Mouse (Mus musculus) olfactory bulb, adult 2 months (tissue): ENCODE results near the gene Cysltr2. TPM values are rescaled to one million over a fixed set of nuclear protein-coding genes. Genes with fewer than 3 reads are reported as not detected.

Source experiments
- H3K27ac ChIP-seq: fragments of 200-500 bp; 2 replicates; pipeline ENCODE4 v1.5.1; 2012; ENCODE audit warnings: low read depth, low read length; ENCODE audit not compliant: insufficient read depth
- H3K4me1 ChIP-seq: fragments of 200-500 bp; 2 replicates; pipeline ENCODE4 v1.6.1; 2012; ENCODE audit warnings: low read length; ENCODE audit not compliant: control insufficient read depth, insufficient read depth
- H3K4me3 ChIP-seq: fragments of 200-500 bp; 2 replicates; pipeline ENCODE4 v1.5.1; 2012; ENCODE audit warnings: mild to moderate bottlenecking, low read depth, low read length, moderate library complexity; ENCODE audit not compliant: insufficient read depth
- CTCF ChIP-seq: fragments of 200-500 bp; IDR thresholded peaks from 2 replicates; pipeline ENCODE4 v1.5.1; 2012; ENCODE audit warnings: low read depth, mild to moderate bottlenecking, low read length, moderate library complexity; ENCODE audit not compliant: insufficient read depth
- POLR2A ChIP-seq: fragments of 200-500 bp; IDR thresholded peaks from 2 replicates; pipeline ENCODE4 v1.6.1; 2012; ENCODE audit warnings: mild to moderate bottlenecking, low read depth, low read length, moderate library complexity; ENCODE audit not compliant: insufficient read depth
- WGBS: fragments of 180-500 bp; shearing (Covaris S2); methylation state at CpG from one replicate; pipeline ENCODE4 v1.1.7; 2018; 5-methylcytosine and 5-hydroxymethylcytosine counted together
- polyA plus RNA-seq: library from polyadenylated mRNA; stranded (reverse); fragments of >200 nt; gene quantifications from 2 replicates; pipeline ENCODE4 v1.2.4, GENCODE M21; 2012; ENCODE audit warnings: low replicate concordance; ENCODE audit not compliant: missing spikeins, insufficient read depth, insufficient read length

Gene Cysltr2
- not detected in 2 replicates for polyA plus RNA-seq

GRCm38 (mm10) chr14:73048937-73049336 lies at the start of gene Cysltr2:
Gene Cysltr2 (minus strand): TSS chr14:73049114.
- no peak within 1 kb of the TSS for H3K27ac ChIP-seq
- no peak for TF ChIP-seq CTCF
- no peak for TF ChIP-seq POLR2A
- WGBS, result 60% methylated on average over 6 of the region's 6 CpGs
- no peak within 1 kb of the TSS for H3K4me3 ChIP-seq
- H3K4me1 ChIP-seq, result no peaks in the 10 kb centered on the region

DNA sequence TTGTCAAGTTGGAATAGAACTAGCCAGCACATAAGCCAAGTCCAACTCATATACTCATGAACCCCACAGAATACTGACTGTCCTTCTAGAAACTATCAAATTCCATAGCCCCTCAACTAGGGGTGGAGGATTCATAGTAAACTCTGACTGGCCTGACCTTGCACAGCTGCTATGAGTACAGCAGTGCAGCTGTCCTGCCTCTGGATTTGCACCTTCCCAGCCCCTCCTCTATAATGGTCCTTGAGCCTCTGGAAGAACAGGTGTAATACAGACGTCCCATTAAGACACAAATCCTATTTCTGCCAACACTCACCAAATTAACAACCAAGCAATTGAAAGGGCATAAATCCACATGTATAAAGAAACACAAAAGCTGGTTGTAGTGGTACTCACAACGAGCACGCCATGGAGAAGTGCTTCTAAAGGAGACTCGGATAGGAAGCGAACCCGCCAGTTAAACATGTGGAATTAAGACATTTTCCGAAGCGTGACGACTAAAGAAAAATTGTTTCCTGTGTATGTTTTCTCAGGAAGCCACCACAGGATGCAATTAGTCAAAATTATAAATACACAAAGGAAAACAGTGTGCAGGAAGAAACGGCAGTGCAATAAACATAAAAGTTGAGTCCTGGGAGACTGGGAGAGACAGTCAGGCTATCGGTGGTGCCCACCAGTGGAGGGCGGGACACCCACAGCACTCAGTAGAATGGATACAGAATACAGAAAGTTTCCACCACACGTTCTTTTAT lies 46.1 kb upstream of the Cysltr2 start:
- no peak for TF ChIP-seq POLR2A
- no peak for TF ChIP-seq CTCF
- Histone ChIP-seq H3K4me1 (no peaks in the 10 kb centered on the region), H3K27ac (no peak overlapping the region), H3K4me3 (no peak overlapping the region)
- 62% methylated on average over 13 of the region's 13 CpGs for WGBS

- no peaks in the 10 kb centered on the region for H3K4me1 ChIP-seq
- no peak overlapping the region for H3K4me3 ChIP-seq
- H3K27ac ChIP-seq, result no peak overlapping the region
- TF ChIP-seq POLR2A (no peak), CTCF (no peak)
- 94% methylated on average over 3 of the region's 3 CpGs for WGBS
Measured at GRCm38 (mm10) chr14:73092871-73093270, 44.0 kb upstream of the Cysltr2 start.

DNA sequence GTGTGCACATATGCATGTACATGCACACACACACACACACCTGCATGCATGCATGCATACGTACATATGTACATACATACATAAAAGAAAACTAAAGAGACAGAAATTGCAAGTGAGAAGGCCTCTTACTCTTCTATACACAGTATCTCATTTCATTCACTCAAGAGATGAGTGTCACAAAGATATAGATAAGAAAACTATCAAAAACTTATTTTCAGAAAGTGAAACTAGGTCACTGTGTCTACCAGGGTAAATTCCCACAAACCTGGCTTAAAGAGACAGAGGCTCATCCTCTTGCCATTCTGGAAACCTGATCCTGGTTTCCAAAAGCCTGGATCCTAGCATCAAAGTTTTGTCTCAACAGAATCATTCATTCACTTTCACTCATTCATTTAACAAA lies 39.3 kb upstream of the Cysltr2 start:
- Histone ChIP-seq H3K4me1 (no peaks in the 10 kb centered on the region), H3K27ac (no peak overlapping the region), H3K4me3 (no peak overlapping the region)
- 93% methylated on average over 1 of the region's 1 CpGs for WGBS
- TF ChIP-seq POLR2A, result no peak
- no peak for TF ChIP-seq CTCF

DNA sequence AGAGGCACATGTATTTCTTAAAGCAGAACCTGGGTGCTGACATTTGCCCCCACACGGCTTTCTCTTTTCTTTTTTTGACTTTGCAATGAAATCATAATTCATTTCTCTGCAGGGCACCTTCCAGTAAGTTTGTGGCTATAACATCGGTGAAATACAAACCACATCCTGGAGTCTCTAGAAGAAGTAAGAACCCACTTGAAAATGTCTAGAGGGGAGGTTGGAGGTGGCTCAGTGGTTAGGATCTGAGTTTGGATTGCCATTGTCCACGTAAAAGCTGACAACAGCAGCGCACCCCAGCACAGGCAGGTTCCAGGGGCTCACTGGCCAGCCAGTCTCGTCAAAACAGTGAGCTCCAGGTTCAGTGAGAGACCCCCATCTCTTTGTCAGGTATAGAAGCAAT lies 38.8 kb upstream of the Cysltr2 start:
- H3K4me1 ChIP-seq, result no peaks in the 10 kb centered on the region
- H3K27ac ChIP-seq, result no peak overlapping the region
- 88% methylated on average over 5 of the region's 5 CpGs for WGBS
- TF ChIP-seq POLR2A (no peak), CTCF (no peak)
- H3K4me3 ChIP-seq, result no peak overlapping the region

DNA sequence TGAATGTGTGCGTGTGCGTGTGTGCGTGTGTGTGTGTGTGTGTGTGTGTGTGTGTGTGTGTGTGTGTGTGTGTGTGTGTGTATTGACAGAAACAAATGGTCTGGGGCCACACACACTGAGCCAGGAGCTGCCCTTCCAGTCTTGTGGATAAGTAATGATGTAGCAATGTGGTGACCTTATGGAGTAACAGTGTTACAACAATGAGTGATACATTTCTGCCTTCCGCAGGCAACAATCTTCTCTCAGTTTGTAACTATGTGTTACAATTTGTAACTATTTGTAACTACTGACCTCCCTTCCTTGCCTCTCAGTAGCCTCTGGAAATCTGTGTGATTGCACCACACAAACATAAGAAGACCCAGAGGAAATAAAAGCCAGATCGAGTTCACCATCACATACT lies 38.3 kb upstream of the Cysltr2 start:
- TF ChIP-seq POLR2A (no peak), CTCF (no peak)
- Histone ChIP-seq H3K4me1 (no peaks in the 10 kb centered on the region), H3K4me3 (no peak overlapping the region), H3K27ac (no peak overlapping the region)
- WGBS, result 77% methylated on average over 5 of the region's 5 CpGs

DNA sequence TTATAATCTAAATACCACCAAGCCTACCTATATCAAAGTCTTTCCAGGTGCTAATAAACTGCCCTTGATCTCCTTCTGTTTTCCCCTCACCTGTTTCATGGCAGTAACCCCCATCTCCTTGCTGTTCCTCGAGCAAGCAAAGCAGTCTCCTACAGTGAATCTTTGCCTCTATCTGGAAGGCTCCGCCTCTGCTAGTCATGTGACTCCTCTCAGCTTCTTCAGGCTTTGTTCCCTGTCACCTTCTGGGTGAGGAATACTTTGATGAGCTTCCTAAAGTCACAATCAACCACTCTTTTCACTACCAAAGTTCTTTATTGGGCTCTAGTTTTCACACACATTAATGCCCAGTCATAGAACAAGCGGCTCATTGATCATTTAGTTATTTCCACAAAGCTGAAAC lies 37.5 kb upstream of the Cysltr2 start:
- TF ChIP-seq CTCF, result no peak
- no peak for TF ChIP-seq POLR2A
- H3K27ac ChIP-seq, result no peak overlapping the region
- no peak overlapping the region for H3K4me3 ChIP-seq
- H3K4me1 ChIP-seq, result no peaks in the 10 kb centered on the region
- WGBS, result 60% methylated on average over 3 of the region's 3 CpGs

GRCm38 (mm10) chr14:73083563-73083962 lies 34.6 kb upstream of the Cysltr2 start:
- Histone ChIP-seq H3K4me3 (no peak overlapping the region), H3K27ac (no peak overlapping the region), H3K4me1 (no peaks in the 10 kb centered on the region)
- no peak for TF ChIP-seq POLR2A
- TF ChIP-seq CTCF, result no peak
- 93% methylated on average over 2 of the region's 2 CpGs for WGBS

- no peak overlapping the region for H3K27ac ChIP-seq
- no peaks in the 10 kb centered on the region for H3K4me1 ChIP-seq
- no peak overlapping the region for H3K4me3 ChIP-seq
- 90% methylated on average over 7 of the region's 7 CpGs for WGBS
- no peak for TF ChIP-seq CTCF
- no peak for TF ChIP-seq POLR2A
Measured at GRCm38 (mm10) chr14:73064460-73064859, 15.5 kb upstream of the Cysltr2 start.

DNA sequence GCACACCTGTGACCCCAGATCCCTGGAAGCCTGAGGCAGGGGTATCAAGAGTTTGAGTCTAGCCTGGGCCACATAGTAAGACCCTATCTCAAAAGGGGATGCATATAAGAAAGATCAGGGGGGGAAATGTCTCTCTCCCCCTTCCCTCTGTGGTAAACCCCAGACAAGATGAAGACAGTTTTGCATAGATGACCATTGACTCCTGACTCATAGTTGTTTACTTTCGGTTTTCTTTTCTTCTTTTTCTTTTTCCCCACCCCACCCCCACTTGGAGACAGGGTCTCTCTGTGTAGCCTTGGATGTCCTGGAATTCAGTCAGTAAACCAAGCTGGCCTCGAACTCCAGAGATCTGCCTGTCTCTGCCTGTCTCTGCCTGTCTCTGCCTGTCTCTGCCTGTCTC lies 9.8 kb upstream of the Cysltr2 start:
- H3K27ac ChIP-seq, result no peak overlapping the region
- no peaks in the 10 kb centered on the region for H3K4me1 ChIP-seq
- H3K4me3 ChIP-seq, result no peak overlapping the region
- TF ChIP-seq CTCF, result no peak
- TF ChIP-seq POLR2A, result no peak
- 90% methylated on average over 2 of the region's 2 CpGs for WGBS
